Mouse (Mus musculus) lung, postnatal 0 days (tissue): ENCODE results near the gene Cracr2a. TPM values are rescaled to one million over a fixed set of nuclear protein-coding genes. Genes with fewer than 3 reads are reported as not detected.

Source experiments
- ATAC-seq: fragments of 200-750 bp; cut with Nextera tagmentation; 2 replicates; pipeline ENCODE4 v1.8.0; 2017; ENCODE audit warnings: moderate library complexity
- DNase-seq: peaks from one replicate; pipeline ENCODE4 v3.0.0-alpha.2; 2016; ENCODE audit warnings: low spot score
- H3K27ac ChIP-seq: fragments of 300-500 bp; sonication (generic); 2 replicates; pipeline ENCODE4 v1.5.1; 2014; ENCODE audit warnings: antibody characterized with exemption, mild to moderate bottlenecking, low read length, mixed read lengths
- H3K27me3 ChIP-seq: fragments of 300-500 bp; sonication (generic); replicated peaks from 2 replicates; pipeline ENCODE4 v1.6.1; 2014; ENCODE audit warnings: low read length, mixed read lengths; ENCODE audit not compliant: insufficient read depth
- H3K36me3 ChIP-seq: fragments of 300-500 bp; sonication (generic); 2 replicates; pipeline ENCODE4 v1.6.1; 2014; ENCODE audit warnings: low read length, mixed read lengths; ENCODE audit not compliant: insufficient read depth
- H3K4me1 ChIP-seq: fragments of 300-500 bp; sonication (generic); 2 replicates; pipeline ENCODE4 v1.6.1; 2014; ENCODE audit warnings: antibody characterized with exemption, low read depth, low read length, mixed read lengths; ENCODE audit not compliant: insufficient read depth
- H3K4me2 ChIP-seq: fragments of 300-500 bp; sonication (generic); replicated peaks from 2 replicates; pipeline ENCODE4 v1.6.1; 2014; ENCODE audit warnings: low read depth, mild to moderate bottlenecking, low read length, moderate library complexity, mixed read lengths
- H3K4me3 ChIP-seq: fragments of 300-500 bp; sonication (generic); 2 replicates; pipeline ENCODE4 v1.5.1; 2014; ENCODE audit warnings: low read depth, low read length
- H3K9ac ChIP-seq: fragments of 300-500 bp; sonication (generic); replicated peaks from 2 replicates; pipeline ENCODE4 v1.6.1; 2014; ENCODE audit warnings: low read depth, mild to moderate bottlenecking
- H3K9me3 ChIP-seq: fragments of 300-500 bp; sonication (generic); 2 replicates; pipeline ENCODE4 v1.6.1; 2016; ENCODE audit warnings: low read length, mixed read lengths
- CTCF ChIP-seq: IDR thresholded peaks from 2 replicates; pipeline ENCODE4 v1.5.1; 2016; ENCODE audit warnings: antibody characterized with exemption, mild to moderate bottlenecking
- EP300 ChIP-seq: IDR thresholded peaks from 2 replicates; pipeline ENCODE4 v1.6.1; 2016; ENCODE audit warnings: antibody characterized with exemption, mild to moderate bottlenecking, control low read depth
- WGBS: fragments of 180-500 bp; shearing (Covaris S2); extraction: QIAGEN DNeasy Blood & Tissue Kit; methylation state at CpG from one replicate; pipeline ENCODE4 v1.1.7; 2014; 5-methylcytosine and 5-hydroxymethylcytosine counted together
- polyA plus RNA-seq: library from polyadenylated mRNA; unstranded; fragments of >200 nt; fragmentation: Nextera tagmentation; extraction: Ambion mirVana; gene quantifications from 2 replicates; pipeline ENCODE4 v1.2.1, GENCODE M21; 2015

Cracr2a gene
- polyA plus RNA-seq, 1 experiment from 2014 or later: 5.4 TPM

DNA sequence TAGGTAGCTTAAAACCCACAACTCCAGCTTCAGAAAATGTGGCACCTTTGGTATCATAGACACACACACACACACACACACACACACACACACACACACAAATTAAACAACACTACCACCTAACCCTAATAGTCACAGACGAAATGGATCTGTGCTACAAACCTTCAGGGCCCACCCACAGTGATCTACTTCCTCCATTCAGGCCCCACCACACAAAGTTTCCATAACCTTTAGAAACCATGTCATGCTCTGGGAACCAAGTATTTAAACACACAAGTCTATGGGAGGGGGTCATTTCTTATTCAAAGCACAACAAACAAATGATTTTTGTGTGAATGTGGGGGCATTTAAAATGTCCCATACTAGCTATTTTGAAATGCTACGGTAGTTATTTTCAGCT lies 14.1 kb downstream of the Cracr2a start:
- 91% methylated on average over 2 of the region's 2 CpGs for WGBS
- Histone ChIP-seq H3K9ac (no peak overlapping the region), H3K27ac (no peak overlapping the region), H3K36me3 (no peaks in the 10 kb centered on the region), H3K27me3 (no peaks in the 10 kb centered on the region), H3K4me2 (no peak overlapping the region), H3K4me1 (no peaks in the 10 kb centered on the region; the same call in 1 of the 2 replicates), H3K9me3 (no peaks in the 10 kb centered on the region), H3K4me3 (no peak overlapping the region)
- no peak for ATAC-seq
- no peak for DNase-seq
- TF ChIP-seq EP300 (no peak), CTCF (no peak)

DNA sequence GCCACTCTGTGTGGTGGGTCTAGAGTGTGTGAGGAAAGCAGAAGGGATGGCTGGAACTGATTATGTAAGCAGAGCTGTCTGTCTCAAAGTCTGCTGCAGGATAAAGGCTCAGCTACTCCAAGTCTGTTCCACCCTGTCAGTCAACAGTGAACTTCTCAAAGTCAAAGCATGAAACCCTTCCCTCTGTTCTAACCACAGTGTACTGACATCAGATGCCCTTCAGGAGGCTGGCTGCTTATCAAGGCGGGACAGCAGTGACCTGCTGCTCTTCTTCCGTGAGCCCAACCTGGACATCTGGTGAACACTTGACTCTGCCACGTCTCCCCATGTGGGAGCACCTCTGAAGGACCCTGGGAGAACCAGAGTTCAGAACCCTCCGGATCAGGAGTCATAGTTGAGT lies 16.6 kb downstream of the Cracr2a start:
- H3K27me3 ChIP-seq: no peaks in the 10 kb centered on the region
- ATAC-seq (no peak), DNase-seq (no peak)
- H3K27ac ChIP-seq: no peak overlapping the region
- TF ChIP-seq CTCF (no peak), EP300 (no peak)
- H3K36me3 ChIP-seq: no peaks in the 10 kb centered on the region
- no peaks in the 10 kb centered on the region; the same call in 1 of the 2 replicates for H3K4me1 ChIP-seq
- H3K4me3 ChIP-seq: no peak overlapping the region
- WGBS: 70% methylated on average over 4 of the region's 4 CpGs
- no peak overlapping the region for H3K4me2 ChIP-seq
- H3K9me3 ChIP-seq: no peaks in the 10 kb centered on the region
- no peak overlapping the region for H3K9ac ChIP-seq

DNA sequence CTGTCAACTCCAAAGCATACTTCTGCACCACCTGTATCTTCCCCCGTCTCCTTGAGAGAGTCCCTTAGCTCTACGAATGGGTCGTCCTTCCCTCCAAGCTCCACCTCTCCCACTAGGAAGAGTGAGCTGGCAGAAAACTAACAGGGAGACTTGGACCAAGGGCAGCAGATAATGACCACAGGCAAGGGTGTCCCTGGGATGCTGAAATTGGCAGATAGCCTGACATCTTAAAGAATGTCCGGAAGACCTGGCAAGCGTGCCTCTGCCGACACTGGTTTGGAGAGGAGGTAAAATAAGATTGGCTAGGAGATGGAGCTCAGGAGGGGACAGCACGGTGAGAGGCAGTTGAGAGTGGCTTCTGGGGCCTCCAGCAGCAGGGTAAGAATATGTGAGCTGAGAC lies 17.2 kb downstream of the Cracr2a start:
- DNase-seq (no peak), ATAC-seq (no peak)
- TF ChIP-seq CTCF (no peak), EP300 (no peak)
- H3K9ac ChIP-seq: no peak overlapping the region
- no peaks in the 10 kb centered on the region; the same call in 1 of the 2 replicates for H3K4me1 ChIP-seq
- no peak overlapping the region for H3K4me3 ChIP-seq
- no peaks in the 10 kb centered on the region for H3K36me3 ChIP-seq
- WGBS: 44% methylated on average over 7 of the region's 7 CpGs
- H3K27ac ChIP-seq: no peak overlapping the region
- no peaks in the 10 kb centered on the region for H3K27me3 ChIP-seq
- H3K4me2 ChIP-seq: no peak overlapping the region
- H3K9me3 ChIP-seq: no peaks in the 10 kb centered on the region

DNA sequence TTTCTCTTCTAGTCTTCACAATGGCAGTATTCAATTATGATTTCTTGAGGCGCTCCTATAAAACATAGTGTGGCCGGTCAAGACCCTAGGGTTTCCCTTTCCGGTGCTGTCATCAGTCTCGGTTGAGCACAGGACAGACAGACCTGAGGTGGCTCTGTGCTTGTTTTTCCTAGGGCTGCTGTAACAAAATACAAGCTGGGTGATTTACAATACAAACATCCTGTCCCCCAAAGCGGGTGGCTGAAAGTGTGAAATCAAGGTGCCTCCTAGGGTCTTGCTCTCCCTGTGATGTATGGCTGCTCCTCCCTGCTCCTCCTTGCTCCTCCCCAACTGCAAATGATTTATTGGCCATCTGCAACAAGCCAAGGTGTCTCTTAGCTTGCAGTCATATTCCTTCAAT lies 17.7 kb downstream of the Cracr2a start:
- Histone ChIP-seq H3K9ac (no peak overlapping the region), H3K4me1 (no peaks in the 10 kb centered on the region; the same call in 1 of the 2 replicates), H3K4me3 (no peak overlapping the region), H3K4me2 (no peak overlapping the region), H3K36me3 (no peaks in the 10 kb centered on the region), H3K27ac (no peak overlapping the region), H3K27me3 (no peaks in the 10 kb centered on the region), H3K9me3 (no peaks in the 10 kb centered on the region)
- TF ChIP-seq CTCF (no peak), EP300 (no peak)
- DNase-seq (no peak), ATAC-seq (no peak)
- WGBS: 50% methylated on average over 5 of the region's 5 CpGs

DNA sequence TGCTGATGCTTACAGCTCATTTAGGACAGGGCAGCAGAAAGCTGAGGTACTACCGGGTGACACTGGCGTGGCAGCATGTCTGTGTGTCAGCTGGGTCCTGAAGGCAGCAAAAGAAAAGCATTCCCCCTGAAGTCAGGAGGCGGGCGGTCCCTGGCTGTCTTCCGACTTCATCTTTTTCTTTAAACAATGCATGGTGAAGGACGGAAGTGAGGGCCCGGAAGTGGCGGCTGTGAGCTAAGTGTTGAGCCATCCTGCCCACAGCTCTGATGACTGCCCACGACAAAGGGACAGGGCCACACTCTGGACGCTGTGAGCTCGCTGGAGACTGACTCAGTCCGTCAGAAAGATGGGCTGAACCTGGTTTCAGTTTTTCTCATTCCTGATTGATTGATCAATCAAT lies 20.8 kb downstream of the Cracr2a start:
- 26% methylated on average over 12 of the region's 12 CpGs for WGBS
- no peaks in the 10 kb centered on the region for H3K27me3 ChIP-seq
- no peak overlapping the region for H3K27ac ChIP-seq
- TF ChIP-seq EP300 (no peak), CTCF (no peak)
- no peak overlapping the region for H3K9ac ChIP-seq
- H3K36me3 ChIP-seq: no peaks in the 10 kb centered on the region
- DNase-seq (peak; percentile 32), ATAC-seq (peak; percentile 54)
- H3K9me3 ChIP-seq: no peaks in the 10 kb centered on the region
- H3K4me2 ChIP-seq: peak overlapping the region; percentile 49
- peak overlapping the region; percentile 6 for H3K4me3 ChIP-seq
- H3K4me1 ChIP-seq: no peaks in the 10 kb centered on the region; the same call in 1 of the 2 replicates

DNA sequence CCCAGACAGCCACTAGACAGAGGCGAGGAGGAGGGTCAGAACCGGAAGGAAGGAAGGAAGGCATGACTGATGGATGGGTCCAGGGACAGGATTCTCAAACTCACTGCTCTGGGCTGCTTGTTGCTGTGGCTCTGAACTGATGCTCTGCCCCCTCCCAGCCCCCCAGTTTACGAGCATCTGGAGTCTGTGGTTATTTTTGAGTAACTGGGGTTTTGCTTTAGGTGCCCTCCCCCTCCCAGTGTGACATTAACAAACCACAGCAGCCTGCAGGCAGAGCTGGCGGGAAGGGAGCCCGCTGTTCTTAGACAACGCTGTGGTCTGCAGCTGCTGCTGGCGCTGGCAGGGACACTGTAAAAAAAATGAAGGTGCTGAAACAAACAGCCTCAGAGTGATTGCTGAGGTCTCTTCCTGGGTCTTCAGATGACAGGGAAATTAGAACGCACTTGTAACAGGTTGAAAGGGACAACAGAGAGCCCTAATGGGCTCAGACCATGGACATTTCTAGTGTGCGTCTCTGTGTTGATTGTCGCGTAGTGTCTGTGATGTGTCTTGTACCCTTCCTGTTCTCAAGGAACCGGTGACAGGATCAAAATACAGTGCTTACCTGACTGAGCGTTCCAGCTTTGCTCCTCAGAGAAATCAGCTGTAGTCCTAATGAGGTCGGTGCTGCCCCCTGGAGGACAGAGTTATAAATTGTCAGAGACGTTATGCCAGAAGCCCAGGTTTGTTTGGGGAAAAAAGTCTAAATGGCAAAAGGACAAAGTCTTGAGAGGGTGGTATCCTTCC lies 21.4 kb downstream of the Cracr2a start:
- peak overlapping the region; percentile 6 for H3K4me3 ChIP-seq
- H3K4me1 ChIP-seq: no peaks in the 10 kb centered on the region; the same call in 1 of the 2 replicates
- WGBS: 7% methylated on average over 15 of the region's 15 CpGs
- DNase-seq: peak; percentile 89
- no peaks in the 10 kb centered on the region for H3K36me3 ChIP-seq
- H3K27me3 ChIP-seq: no peaks in the 10 kb centered on the region
- H3K9me3 ChIP-seq: no peaks in the 10 kb centered on the region
- H3K27ac ChIP-seq: no peak overlapping the region
- H3K9ac ChIP-seq: no peak overlapping the region
- H3K4me2 ChIP-seq: peak overlapping the region; percentile 49
- peak; percentile 63 for ATAC-seq
- TF ChIP-seq CTCF (peak; percentile 88), EP300 (no peak)
